Mouse (Mus musculus): ENCODE results near the gene Klhl1.

Gene Klhl1

DNA sequence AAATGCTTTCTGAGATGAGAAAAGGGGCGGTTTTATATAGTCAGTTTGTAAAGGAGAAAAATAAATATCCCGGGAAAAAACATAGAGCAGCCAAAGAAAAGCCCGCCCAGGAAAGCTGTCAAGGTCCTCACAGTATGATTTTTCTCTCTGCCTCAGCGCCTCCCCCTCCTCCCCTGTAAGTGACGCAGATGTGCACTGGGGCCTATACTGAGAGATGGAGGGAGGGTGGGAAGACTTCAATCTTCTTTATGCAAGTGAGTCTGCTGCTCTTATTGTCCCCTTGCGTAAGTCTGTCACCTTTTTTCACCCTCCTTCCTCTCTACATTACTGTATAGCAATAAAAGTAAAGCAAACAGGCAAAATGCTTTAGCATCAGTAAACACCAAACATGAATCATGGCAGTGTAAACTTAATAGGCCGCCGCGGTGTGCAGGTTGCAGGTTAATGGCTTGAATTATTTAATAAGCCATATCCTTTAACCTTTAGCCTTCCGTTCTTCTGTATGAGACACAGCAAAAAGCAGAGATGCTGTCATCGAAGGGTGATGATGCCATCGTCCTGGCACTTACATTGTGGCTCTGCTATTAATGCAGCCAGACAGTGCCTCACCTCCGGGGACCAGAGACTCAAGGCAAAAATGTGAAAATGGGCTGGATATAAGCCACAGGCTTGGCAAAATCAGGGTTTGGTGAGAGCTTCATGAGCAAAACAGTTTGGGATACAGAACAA, at the start of gene Klhl1:
Gene Klhl1 (minus strand): TSS at position 149 of the 729 bp plus-strand sequence.
- DNase-seq: peak; percentile 35

DNA sequence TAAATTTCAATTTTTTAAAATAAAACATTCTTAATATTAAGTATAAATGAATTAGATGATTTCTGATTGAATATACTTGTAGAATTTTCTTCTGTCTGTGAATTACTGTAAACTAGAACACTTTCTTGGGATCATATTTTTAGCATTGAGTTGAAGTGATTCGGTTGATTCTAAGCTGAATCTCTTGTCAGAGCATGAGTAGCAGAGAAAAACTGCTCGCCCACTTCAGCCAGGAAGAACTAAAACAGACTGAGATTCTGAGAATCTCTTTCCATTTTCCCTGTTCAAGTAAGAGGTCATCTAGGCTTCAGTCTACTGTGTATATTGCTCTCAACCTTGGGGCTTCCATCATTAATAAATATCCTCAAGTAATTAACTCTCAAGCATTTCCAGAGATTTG, 34.8 kb upstream of the Klhl1 start:
- DNase-seq: no peak

DNA sequence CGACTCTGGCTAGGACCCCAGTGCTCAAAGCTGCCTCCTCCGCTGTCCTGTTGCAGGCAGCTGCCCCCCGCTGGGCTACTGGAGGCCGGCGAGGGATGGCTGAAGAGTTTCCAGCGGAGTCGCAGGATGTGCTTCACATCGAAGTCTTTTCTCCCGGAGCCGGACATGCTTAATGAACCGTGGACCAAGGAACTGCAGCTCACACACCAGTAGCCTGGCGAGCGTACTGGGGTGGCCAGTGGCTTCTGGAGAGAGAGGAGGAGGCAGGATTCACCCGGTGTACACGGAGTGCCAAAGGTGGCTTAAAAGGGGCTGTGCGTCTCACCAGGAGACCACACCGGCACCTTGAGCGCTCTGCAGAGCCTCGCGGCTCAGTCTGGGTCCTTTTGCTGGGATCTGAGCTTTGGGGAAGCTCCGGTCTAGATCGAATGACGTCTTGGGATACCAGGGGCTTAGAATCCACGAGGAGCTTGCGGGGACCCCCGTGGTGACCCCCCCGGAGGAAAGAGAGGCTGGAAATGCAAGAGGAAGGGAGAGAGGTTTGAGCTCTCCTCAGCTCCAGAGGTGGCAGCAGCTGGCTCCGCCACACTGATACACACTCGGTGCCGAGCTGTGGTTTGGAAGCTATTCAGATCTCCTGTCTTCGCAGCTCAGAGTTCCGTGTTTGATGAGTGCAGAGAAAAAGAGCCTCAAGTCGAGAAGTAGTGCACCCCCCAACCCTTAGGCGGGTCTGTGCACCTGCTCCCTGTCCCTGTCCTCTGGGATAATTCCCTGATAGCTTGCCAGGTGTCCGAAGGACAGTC, 550 bp downstream of the Klhl1 start:
- peak; percentile 19 for DNase-seq

DNA sequence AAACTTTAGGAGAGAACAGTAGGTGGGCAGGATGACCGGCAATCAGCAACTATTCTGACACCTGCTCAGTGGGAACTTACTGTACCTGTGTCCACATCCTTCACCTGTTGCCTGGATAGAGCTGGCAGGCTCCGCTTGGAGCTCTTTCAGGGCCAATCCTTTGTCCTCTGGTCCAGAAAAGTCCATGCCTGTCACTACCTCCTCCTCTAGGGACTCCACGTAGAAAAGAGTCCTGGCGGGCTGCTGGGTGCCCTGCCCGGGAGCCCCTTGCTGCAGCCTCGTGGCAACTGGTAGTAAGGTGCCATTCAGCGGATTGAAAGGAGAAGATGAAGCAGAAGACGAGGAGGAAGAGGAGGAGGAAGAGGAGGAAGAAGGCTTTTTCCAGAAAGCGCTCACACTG, 1.2 kb downstream of the Klhl1 start:
- DNase-seq: no peak

DNA sequence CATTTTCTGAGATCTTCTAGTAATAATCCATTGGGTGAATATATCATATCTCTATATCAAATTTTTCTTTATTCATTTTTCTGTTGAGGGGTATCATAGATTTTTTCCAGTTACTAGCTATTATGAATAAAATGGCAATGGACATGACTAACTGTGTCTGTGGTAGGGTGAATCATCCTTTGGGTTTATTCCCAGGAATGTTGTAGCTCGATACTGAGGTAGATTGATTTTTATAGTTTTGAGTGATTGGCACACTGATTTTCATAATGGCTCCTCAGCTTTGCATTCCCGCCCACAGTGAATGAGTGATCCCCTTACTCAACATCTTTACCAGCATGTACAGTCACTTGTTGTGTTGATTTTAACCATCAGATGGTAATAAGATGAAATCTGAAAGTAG, 19.0 kb downstream of the Klhl1 start:
- no peak for DNase-seq

DNA sequence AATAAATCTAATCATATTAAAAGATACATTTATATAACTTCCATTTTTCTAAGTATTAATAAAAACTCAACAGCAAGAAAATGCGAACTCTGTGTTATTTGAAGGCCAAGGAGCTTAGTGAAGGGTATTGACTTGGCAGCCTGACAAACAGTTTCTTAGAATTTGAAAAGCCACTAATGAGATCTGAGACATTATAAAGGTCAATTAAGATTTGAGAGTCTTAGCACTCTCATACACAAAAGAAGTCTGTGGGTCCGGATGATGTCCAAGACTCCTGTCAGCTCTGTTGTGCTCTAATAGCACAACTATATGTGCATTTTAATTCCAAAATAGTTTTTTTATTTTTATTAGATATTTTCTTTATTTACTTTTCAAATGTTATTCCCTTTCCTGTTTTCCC, 47.1 kb downstream of the Klhl1 start:
- DNase-seq: no peak

DNA sequence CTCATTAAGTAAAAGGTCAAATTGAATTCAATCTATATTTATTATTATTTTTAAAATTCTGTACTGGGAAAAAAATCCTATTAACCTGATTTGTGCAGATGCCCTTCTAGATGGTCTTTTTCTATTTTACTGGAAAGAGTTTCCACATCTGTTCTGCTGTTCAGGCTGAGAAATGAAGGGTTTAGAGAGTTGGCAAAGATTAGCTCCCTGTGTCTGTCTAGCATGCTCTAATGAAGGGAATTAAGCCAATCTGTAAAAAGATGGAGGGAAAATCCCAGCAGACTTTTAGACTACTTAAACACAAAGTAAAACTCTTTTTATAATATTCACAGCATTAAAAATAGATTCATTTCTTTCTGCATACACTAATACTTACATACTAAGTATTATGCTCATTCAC, 47.6 kb downstream of the Klhl1 start:
- no peak for DNase-seq

DNA sequence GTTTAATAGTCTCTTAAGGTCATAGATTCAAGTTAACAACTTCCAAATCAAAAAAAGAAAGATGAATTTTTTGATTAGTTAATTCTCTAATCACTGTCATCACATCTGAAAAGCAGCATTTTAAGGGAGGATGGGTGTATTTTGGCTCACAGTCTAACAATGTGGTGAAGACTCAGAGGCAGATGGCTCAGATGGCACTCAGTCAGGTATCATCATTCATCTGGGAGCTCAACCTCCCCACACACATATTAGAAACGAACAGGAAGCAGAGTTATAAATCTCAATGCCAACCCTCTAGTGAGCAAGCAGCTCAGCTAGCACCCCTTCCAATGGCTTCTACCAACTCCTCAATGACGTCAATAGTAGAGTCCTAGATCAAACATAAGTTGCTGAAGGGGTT, 57.1 kb downstream of the Klhl1 start:
- no peak for DNase-seq

DNA sequence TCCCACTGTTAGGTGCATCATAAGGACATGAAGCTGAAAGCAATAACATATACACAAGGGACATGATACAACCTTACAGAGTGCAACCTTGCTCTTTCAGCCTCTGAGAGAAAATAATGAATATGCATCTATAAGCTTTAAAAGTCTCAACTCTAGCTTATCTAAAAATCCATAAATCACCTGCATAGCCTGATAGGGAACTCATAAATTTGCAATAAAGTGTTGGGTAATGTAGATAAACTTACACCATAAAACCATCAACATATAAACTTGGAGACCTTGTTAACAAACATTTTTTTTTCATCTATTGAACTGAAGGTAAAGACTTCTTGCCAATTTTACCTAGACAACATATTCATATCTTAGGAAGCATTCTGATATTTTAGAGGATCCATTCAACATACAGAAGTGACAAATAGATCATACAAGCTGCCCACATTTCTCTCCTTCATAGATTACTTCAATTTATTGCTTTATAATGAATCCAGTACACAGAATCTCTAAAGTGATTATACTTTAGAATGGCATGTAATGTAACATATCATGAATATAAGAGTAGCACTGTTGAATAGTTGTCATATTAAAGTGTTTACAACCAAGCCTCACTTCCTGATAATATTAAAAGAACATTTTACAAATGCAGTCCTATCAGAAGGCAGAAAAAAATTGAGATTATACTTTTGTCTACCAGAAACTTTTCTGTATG, 126.7 kb downstream of the Klhl1 start:
- DNase-seq: no peak

DNA sequence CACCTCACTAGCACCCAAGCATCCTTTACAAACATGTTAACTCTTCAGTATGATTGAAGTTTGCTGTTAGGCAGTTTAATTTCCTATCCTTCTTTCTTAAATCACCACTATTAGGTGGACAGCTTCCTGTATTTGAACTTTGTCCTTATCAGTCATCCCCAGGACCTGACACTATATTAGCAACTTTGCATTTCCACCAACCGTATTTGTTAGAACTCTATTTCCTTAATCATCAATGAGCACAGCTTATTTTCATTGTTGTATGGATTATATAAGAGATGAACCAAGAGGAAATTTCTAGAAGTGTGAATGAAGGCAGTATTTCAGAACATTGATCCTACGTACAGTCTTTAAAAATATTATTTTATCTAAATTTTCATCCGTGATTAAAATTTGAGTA, 156.2 kb downstream of the Klhl1 start:
- no peak for DNase-seq

DNA sequence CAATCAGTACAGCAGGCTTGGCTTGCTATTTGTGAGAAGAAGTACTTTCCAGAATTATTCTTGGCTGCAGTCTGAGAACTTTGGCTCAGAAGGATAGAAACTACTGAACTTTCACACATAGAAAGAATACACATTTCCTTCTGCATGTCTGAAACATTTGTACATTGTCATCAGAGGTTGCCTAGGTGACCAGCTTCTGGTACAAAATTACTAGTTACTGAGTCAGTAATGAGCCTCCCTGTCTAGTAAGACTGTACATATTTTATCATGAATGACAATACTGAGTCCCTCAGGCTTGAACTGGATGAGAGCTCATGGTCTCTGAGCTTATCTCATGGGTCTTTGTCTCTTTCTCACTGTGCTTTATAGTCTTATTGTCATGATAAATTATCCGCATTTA, 170.7 kb downstream of the Klhl1 start:
- DNase-seq: no peak

DNA sequence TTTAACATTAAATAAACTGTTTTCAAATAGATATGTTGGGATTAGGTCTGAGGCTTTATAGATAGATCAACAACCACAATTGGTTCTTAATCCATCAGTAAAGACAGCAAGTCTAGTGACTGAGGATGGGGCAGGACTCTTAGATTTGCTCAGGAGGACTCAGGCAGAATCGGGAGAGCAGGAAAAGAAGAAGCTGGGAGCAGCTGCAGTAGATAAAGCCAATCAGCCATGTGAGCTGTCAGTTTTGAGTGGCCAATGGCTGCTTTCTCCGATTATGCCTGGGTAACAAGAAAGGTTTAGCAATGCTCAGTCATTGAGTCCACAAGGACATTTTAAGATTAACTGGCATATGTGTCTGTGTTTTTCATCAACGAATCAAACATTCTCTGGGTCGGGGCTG, 187.8 kb downstream of the Klhl1 start:
- no peak for DNase-seq

DNA sequence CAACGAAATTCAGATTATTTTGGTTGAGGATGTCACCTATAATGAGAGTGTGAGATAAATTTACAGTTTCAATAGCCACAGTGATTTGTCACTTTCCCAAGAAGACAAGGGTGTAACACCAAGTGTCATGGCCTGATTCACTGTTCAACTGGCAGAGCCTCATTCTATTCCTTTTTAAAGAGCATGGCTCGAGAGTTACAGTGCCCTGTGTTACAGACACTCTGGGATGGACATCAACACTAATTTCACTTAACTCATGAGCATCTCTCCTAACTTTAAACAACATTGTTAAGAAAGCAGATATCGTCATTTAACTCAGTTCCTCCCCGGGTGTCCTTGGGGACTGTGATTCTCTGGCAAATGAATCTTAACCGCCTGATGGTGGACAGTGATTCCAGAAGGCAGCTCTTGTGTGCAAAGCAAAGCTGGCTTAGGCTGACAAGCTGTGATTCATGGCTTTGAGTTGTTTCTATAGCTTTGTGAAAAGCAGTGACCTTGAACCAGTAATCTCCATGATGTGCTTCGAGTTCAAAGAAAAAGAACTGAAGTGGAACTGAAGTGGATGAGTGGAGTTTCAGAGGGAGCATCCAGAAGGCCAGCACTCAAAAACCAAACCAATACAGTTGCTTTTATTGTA, 301.0 kb downstream of the Klhl1 start:
- no peak for DNase-seq

DNA sequence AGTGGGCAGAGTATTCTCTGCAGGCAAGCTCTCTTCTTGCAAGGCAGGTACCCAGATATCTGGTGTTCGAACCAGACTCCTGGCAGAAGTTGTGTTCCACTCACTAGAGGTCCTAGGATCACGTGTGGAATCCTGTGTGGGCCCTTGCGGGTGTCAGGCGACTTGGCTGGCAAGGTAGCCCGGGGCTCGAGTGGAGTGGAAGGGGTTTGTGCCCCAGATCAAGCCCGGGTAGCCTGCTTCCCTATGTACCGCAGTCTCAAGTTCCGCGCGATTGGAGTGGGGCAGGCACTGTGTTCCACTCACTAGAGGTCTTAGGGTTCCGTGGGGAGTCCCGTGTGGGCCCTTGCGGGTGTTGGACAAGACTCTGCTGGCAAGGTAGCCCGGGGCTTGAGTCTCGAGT, 324.1 kb downstream of the Klhl1 start:
- DNase-seq: peak; percentile 3

DNA sequence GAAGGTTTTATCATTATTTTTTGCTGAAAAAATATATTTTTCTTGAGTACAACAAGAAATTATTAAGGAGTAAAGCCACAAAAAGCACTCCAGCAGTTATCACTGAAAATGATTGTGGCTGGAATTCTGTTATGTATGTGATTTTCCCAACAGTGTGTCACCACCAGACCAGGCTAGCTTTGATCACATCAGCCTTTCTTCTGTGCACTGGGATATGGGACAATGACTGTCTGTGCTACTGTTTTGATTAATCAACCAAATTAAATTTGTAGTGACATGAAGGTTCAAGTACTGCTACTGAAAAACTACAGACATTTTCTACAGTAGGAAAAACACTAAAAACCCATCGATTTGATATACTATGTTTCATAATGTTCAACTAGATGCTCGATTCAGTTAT, 344.4 kb downstream of the Klhl1 start:
- DNase-seq: no peak

DNA sequence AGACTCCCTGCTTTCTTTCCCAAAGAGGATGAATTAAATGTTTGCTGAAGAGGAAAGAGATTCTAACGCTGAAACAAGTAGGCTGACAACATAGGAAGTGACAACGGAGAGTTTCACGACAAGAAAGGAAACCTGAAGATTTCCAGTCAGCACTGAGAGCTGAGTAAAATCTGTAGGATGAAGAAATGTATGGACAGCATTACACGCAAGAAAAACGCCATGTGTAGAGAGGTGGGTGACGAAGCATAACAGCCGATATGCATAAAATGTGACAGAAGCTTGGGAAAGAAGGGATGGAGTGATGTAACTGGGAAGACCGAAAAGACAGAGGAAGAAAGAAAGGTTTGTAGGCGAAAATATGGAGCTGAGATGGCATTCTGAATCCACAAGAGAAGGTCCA, 375.8 kb downstream of the Klhl1 start:
- no peak for DNase-seq

DNA sequence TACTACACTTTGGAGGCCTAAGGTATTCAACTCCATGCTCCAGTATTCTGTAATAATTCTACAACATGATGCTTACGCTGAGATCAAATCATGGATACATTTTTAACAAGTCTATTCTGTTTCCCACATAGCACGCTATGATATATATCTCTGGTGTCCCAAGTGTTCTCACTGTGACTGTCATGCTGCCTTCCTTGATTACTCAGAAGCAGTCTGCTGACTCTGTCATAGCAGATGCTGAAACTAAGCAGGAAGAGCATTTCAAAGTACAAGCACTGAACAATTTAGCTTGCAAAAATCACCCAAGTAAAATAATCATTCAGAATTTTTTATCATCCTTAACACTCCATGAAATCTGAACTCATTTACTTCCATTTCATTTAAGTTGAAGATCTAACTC, 378.7 kb downstream of the Klhl1 start:
- DNase-seq: no peak

DNA sequence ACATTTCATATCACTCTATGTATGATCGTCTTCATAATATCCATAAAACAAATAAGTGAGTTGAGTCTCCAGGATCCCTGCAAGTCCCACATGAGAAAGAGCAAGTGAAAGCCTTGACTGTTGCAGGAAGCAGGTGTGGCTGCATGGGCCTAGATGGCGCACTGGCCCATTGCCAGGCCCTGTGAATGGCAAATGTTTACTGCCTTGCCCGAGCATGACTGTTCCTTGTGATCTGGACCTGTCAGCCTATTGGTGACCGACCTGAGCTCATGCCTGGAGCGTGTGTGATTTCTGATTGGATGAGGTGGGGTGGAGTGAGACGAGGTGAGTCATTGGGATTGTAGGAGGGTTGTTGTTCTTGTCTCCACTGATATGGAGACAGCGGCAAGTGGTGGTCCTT, 411.5 kb downstream of the Klhl1 start:
- no peak for DNase-seq

DNA sequence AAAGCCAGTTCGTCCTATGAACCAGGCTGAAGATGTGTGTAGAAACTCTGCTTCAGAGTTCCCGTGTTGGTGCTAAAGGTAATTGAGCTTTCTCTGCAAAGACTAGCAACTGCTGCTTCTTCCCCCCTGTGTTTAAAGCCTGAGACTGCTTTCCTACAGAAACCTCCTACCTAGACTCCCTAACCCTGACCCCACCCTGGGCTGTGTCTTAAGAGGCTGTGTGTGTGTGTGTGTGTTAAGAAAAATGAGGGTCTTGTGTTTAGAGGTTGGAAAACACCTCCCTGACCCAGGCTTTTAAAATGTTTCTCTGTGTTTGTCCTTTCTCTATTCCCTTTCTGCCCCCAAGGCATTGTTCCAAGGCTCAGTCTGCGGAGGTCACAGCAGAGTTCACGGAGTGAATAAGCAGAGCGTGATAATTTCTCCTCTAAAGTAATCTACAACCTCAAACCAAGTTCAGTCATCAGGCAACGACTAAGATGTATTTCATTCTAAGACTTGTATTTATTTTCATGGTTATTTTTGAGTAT, 437.2 kb downstream of the Klhl1 start:
- no peak for DNase-seq

DNA sequence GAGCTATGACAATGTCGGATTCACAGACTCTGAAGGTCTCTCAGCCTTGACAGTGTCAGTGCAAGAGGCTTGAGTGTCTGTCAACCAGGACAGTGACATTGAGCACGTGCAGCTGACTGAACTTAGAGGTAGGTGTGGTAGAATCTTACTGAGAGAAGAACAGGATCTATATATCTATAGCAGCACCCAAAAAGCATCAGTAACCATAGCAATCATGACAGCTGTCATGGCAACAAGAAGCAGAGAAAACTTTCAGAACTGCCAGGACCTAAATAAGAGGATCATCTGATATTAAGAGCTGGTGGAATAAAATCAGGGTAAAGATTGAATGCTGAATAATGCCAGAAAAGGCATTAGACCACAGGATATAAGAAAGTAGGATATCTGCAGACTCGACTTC, 453.0 kb downstream of the Klhl1 start:
- no peak for DNase-seq

Measured in right cerebral cortex, postnatal 14 days (tissue).